Mouse (Mus musculus) intestine, embryonic 16.5 days (tissue): ENCODE measurements around the gene Hes7. TPM values are rescaled to one million over a fixed set of nuclear protein-coding genes. Genes with fewer than 3 reads are reported as not detected.

Experiments
- polyA plus RNA-seq: library from polyadenylated mRNA; unstranded; fragments of >200 nt; fragmentation: Nextera tagmentation; extraction: Ambion mirVana; gene quantifications from 2 replicates; pipeline ENCODE4 v1.2.1, GENCODE M21; 2015

The Hes7 gene
- polyA plus RNA-seq, 1 experiment from 2014 or later, result 0.33 TPM

Other genes starting within 250 kb of the Hes7 start
- 70.4 and 73.6 TPM in 2 replicates for gene Ndel1, start 248.5 kb upstream of the Hes7 start, polyA plus RNA-seq
- 0.34 and 0.54 TPM in 2 replicates for gene Rnf222, start 231.9 kb upstream of the Hes7 start, polyA plus RNA-seq
- gene Rpl26, start 218.8 kb upstream of the Hes7 start, polyA plus RNA-seq, result 784 and 889 TPM in 2 replicates
- gene Odf4, start 193.3 kb upstream of the Hes7 start, polyA plus RNA-seq, result not detected in 2 replicates
- 8.3 and 9.0 TPM in 2 replicates for gene Arhgef15, start 162.9 kb upstream of the Hes7 start, polyA plus RNA-seq
- gene Slc25a35, start 152.3 kb upstream of the Hes7 start, polyA plus RNA-seq, result 3.5 and 3.8 TPM in 2 replicates
- 48.2 and 56.7 TPM in 2 replicates for gene Rangrf, start 145.2 kb upstream of the Hes7 start, polyA plus RNA-seq
- gene Pfas, start 111.9 kb upstream of the Hes7 start, polyA plus RNA-seq, result 20.5 and 22.5 TPM in 2 replicates
- gene Ctc1, start 104.5 kb upstream of the Hes7 start, polyA plus RNA-seq, result 36.8 and 38.5 TPM in 2 replicates
- 114 and 139 TPM in 2 replicates for gene Aurkb, start 74.8 kb upstream of the Hes7 start, polyA plus RNA-seq
- 8.0 and 8.6 TPM in 2 replicates for gene Borcs6, start 60.7 kb upstream of the Hes7 start, polyA plus RNA-seq
- 38.6 and 44.8 TPM in 2 replicates for gene Tmem107, start 49.6 kb upstream of the Hes7 start, polyA plus RNA-seq
- gene Vamp2, start 31.9 kb upstream of the Hes7 start, polyA plus RNA-seq, result 65.8 TPM in 2 replicates
- gene Per1, start 25.2 kb upstream of the Hes7 start, polyA plus RNA-seq, result 13.6 and 13.7 TPM in 2 replicates
- 0.11 and 0.29 TPM in 2 replicates for gene 9130213A22Rik, start 2.2 kb downstream of the Hes7 start, polyA plus RNA-seq
- gene Aloxe3, start 5.5 kb downstream of the Hes7 start, polyA plus RNA-seq, result 0.31 and 0.45 TPM in 2 replicates
- gene Alox12b, start 36.6 kb downstream of the Hes7 start, polyA plus RNA-seq, result 0.33 and 0.38 TPM in 2 replicates
- gene Alox8, start 77.4 kb downstream of the Hes7 start, polyA plus RNA-seq, result 0.13 and 0.15 TPM in 2 replicates
- gene Gucy2e, start 116.6 kb downstream of the Hes7 start, polyA plus RNA-seq, result 0.02 and 0.07 TPM in 2 replicates
- gene Cntrob, start 203.4 kb downstream of the Hes7 start, polyA plus RNA-seq, result 17.3 and 17.8 TPM in 2 replicates
- gene Trappc1, start 203.6 kb downstream of the Hes7 start, polyA plus RNA-seq, result 141 and 149 TPM in 2 replicates
- 1.7 and 2.4 TPM in 2 replicates for gene Kcnab3, start 205.9 kb downstream of the Hes7 start, polyA plus RNA-seq
- gene Rnf227, start 220.1 kb downstream of the Hes7 start, polyA plus RNA-seq, result 8.0 and 8.3 TPM in 2 replicates
- gene Chd3, start 249.0 kb downstream of the Hes7 start, polyA plus RNA-seq, result 33.4 and 35.5 TPM in 2 replicates